Mouse (Mus musculus) layer of hippocampus, postnatal 10 days (tissue): ENCODE measurements around the gene Ulk1. TPM values are rescaled to one million over a fixed set of nuclear protein-coding genes. Genes with fewer than 3 reads are reported as not detected.

Source experiments
- DNase-seq, 2 experiments: peaks; one replicate each; pipeline ENCODE4 v3.0.0; 2021; ENCODE audit warnings: low spot score in 2 of 2
- total RNA-seq, 2 experiments: library from RNA; stranded (reverse); gene quantifications; 2 replicates each; pipeline ENCODE4 v1.2.3; 2021

The Ulk1 gene
- total RNA-seq, 2 experiments from 2014 or later: 66.7 to 73.7 TPM

DNA sequence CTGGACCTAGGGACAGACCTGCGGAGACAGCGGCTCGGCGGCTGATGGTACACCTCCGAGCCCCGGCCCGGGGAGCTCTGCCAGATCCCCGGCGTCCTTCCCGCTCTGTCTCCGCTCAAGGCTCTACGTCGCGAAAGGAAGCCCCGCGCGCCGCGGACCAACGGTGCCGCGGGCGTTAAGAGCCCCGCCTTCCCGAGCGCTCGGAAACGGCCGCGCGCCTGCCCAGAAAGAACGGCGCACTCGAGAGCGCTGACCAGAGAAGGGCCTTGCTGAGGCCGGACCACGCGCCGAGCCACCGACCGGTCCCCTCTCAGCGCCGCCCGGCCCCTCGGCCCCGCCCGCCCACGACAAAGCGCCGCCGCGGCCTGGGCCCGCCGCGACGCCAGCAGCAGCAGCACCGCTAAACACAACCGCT is 39.9 kb downstream of the Ulk1 start:
- peak in 1 of 2 experiments; percentile 55 for DNase-seq

- DNase-seq: no peak
These were observed 40.6 kb downstream of the Ulk1 start for GRCm38 (mm10) chr5:110769272-110769671.

DNA sequence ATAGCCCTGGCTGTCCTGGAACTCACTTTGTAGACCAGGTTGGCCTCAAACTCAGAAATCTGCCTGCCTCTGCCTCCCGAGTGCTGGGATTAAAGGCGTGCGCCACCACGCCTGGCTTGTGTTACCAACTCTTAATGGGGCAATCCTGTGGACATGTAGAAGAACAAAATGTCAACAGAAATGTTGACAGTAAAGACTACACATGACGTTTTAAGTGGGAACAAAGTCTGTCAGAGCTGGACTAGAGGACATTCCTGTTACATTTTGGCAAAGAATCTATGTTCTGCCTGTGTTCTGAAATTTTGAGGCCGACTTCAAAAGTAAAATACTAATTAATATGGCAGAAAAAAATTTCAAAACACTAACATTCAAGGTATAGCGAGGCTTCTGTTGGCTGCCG is 46.0 kb downstream of the Ulk1 start:
- no peak for DNase-seq

DNA sequence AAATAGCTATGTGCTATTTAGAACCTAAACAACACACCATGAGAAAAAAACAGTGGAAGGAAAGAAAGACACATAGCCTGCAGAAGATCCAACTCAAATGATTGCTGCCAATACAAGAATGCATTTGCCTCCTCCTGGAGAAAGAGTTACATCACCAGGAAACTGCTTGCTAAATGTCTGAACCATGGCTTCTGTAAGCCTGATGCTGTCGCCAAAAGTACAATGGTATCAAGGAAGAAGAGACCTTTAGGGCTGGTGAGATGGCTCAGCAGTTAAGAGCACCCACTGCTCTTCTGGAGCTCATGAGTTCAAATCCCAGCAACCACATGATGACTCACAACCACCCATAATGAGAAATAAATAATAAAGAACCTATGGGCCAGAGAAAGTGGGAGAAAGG is 64.9 kb downstream of the Ulk1 start:
- no peak for DNase-seq

- no peak for DNase-seq
These were observed 70.2 kb downstream of the Ulk1 start for GRCm38 (mm10) chr5:110739496-110740275.

DNA sequence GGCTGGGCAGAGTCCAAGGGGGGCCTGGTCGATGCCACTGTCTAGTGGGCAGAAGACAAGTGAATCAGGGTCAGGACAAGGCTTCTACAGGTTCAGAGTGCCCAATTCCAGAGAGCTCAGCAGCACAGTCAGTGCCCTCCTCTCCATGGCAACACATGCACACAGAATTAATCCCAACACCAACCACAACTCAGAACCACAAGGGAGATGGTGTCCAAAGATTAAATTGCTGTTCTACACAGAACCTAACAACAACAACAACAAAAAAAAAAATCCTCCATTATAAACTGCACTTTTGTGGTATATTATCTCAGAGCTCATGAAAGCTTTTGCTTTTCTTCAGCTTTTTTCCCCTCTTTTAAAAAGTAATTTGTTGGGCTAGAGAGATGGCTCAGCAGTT is 74.3 kb downstream of the Ulk1 start:
- DNase-seq: no peak

Other genes starting within 250 kb of the Ulk1 start
- 10 to 100 TPM; 35.3 to 40.7 TPM for gene Noc4l, start 156.7 kb downstream of the Ulk1 start, total RNA-seq
- gene Ddx51, start 156.6 kb downstream of the Ulk1 start, total RNA-seq: 10 to 100 TPM; 24.9 to 32.0 TPM
- 10 to 100 TPM; 72.4 to 91.5 TPM for gene Ep400, start 39.4 kb downstream of the Ulk1 start, total RNA-seq
- 10 to 100 TPM; 17.6 to 18.3 TPM for gene Pus1, start 29.4 kb downstream of the Ulk1 start, total RNA-seq
- 1 to 10 TPM; 8.9 to 9.6 TPM for gene Hscb, start 29.7 kb upstream of the Ulk1 start, total RNA-seq
- gene Chek2, start 29.9 kb upstream of the Ulk1 start, total RNA-seq: 1 to 10 TPM; 2.6 to 3.5 TPM
- 10 to 100 TPM; 29.6 to 32.7 TPM for gene Ttc28, start 69.7 kb upstream of the Ulk1 start, total RNA-seq